Mouse (Mus musculus) G1E (cell line): ENCODE data around the gene Thsd4.

Experiments used
- CTCF ChIP-seq: IDR thresholded peaks from 2 replicates; pipeline ENCODE4 v1.5.1; 2012; ENCODE audit warnings: low read depth, low read length, inconsistent platforms, mixed read lengths
- GATA1 ChIP-seq: IDR thresholded peaks from 2 replicates; pipeline ENCODE4 v1.6.1; 2012; ENCODE audit warnings: borderline replicate concordance, low read length, inconsistent platforms, mixed read lengths
- GATA2 ChIP-seq: IDR thresholded peaks from 2 replicates; pipeline ENCODE4 v1.6.1; 2012; ENCODE audit warnings: low read depth, low read length, inconsistent platforms, borderline replicate concordance
- TAL1 ChIP-seq: conservative IDR thresholded peaks from 2 replicates; pipeline ENCODE4 v1.6.1; 2012; ENCODE audit warnings: low read depth, low read length, inconsistent platforms, mixed read lengths

- TF ChIP-seq CTCF (no peak), GATA1 (no peak), TAL1 (no peak), GATA2 (no peak)
Measured at GRCm38 (mm10) chr9:60123066-60123465, 398.8 kb downstream of the Thsd4 start.
